Mouse (Mus musculus): ENCODE data around the gene Arhgef1. TPM values are rescaled to one million over a fixed set of nuclear protein-coding genes. Genes with fewer than 3 reads are reported as not detected.

Gene Arhgef1
- 74.4 and 82.0 TPM in 2 replicates for polyA plus RNA-seq (2015; fragmentation: Nextera tagmentation; extraction: Ambion mirVana)

DNA sequence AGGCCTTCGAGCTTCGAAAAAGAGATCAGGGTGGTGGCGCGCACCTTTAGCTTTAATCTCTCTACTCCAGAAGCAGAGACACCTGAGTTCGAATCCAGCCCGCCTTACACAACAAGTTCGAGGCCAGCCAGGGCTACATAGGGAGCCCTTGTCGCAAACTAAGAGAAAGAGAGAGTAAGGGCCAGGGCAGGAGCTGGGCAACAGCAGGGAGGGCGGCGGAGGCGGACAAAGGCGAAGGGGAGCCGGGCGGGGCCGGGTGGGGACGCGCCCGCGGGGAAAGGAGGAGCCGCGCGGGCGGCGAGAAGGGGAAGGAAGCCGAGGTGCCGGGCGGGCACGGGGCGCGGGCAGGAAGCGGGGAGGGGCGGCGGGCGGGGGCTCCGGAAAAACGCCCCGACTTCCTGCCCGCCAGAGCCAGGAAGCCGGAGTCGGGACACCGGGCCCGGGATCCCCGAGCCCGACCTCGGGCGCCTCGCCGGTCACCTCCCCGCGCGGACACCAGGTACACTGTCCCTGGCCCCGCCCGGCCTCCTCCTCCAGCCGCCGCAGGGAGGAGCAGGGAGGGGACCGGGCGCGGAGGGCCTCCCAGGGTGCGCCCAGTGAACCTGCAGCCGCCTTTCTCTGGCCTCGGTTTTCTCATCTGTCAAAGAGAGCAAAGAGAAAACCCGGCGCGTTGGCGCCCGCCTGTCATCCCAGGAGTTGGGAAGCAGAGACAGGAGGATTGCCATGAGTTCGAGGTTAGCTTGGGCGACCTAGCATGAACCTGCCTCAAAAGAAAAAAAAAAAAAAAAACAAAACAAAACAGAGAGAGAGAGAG lies at the start of gene Arhgef1:
Arhgef1 (plus strand) TSS at position 283 of the 814 bp plus-strand sequence.
- Histone ChIP-seq H3K36me3 (no peaks in the 10 kb centered on the region; the same call in 1 of the 2 replicates), H3K27me3 (no peaks in the 10 kb centered on the region), H3K9ac (replicated peaks) (peak within 1 kb of the TSS; percentile 74), H3K4me1 (peaks cover 28% of the 10 kb centered on the region), H3K9me3 (no peaks in the 10 kb centered on the region), H3K4me3 (peak within 1 kb of the TSS; percentile 68), H3K4me2 (replicated peaks) (peak within 1 kb of the TSS; percentile 74), H3K27ac (replicated peaks) (peak within 1 kb of the TSS; percentile 60)
- WGBS = 8% methylated on average over 44 of the region's 68 CpGs
- no peak for ATAC-seq (replicated peaks)

DNA sequence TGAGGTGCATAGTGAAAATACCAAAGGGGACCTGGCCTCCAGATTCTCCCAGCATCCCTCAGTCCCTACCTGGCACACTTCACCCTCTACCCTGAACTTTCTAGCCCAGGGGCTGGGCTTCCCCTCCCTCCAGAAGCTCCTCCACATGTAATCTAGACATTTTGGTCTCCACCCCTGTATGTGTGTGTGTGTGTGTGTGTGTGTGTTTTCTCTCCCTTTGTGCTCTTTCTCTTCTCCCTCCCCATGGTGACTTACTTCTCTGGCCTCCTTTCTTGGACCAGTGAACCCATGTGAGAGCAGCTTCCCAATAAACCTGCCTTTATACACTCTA lies 49.5 kb upstream of the Arhgef1 start:
- Histone ChIP-seq H3K27ac (replicated peaks) (no peak overlapping the region), H3K9me3 (no peaks in the 10 kb centered on the region), H3K27me3 (no peaks in the 10 kb centered on the region), H3K4me3 (no peak overlapping the region), H3K9ac (replicated peaks) (no peak overlapping the region), H3K4me2 (replicated peaks) (no peak overlapping the region), H3K36me3 (no peaks in the 10 kb centered on the region), H3K4me1 (no peaks in the 10 kb centered on the region)
- ATAC-seq (replicated peaks) = no peak

- Histone ChIP-seq H3K4me1 (no peaks in the 10 kb centered on the region), H3K4me3 (no peak overlapping the region), H3K4me2 (replicated peaks) (no peak overlapping the region), H3K9me3 (no peaks in the 10 kb centered on the region), H3K27ac (replicated peaks) (no peak overlapping the region), H3K9ac (replicated peaks) (no peak overlapping the region), H3K27me3 (no peaks in the 10 kb centered on the region), H3K36me3 (no peaks in the 10 kb centered on the region)
- no peak for ATAC-seq (replicated peaks)
- 35% methylated on average over 7 of the region's 7 CpGs for WGBS
These were observed 49.0 kb upstream of the Arhgef1 start for GRCm38 (mm10) chr7:24853695-24854094.

- WGBS = 31% methylated on average over 6 of the region's 6 CpGs
- no peak for ATAC-seq (replicated peaks)
These were observed 46.1 kb upstream of the Arhgef1 start for GRCm38 (mm10) chr7:24856460-24857120.

DNA sequence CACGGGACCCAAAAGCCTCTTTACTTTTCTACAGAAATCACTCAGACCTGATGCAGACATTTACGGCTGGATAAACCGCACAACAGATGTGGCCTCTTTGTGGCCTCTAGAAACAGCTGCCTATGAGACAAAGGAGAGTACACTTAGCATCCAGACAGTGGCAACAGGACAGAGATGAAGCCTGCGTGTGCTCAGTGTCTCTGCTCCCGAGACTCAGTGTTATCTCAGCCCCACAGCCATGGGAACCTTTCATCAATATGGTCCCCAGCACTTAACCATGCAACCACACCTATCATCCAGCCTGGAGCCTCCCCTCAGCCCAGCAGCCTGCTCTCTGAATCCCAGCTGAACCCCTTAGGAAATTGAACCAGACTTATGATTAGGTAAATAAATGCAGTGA lies 43.5 kb upstream of the Arhgef1 start:
- no peak overlapping the region for H3K4me2 ChIP-seq (replicated peaks)
- H3K27ac ChIP-seq (replicated peaks) = no peak overlapping the region
- ATAC-seq (replicated peaks) = no peak
- H3K9ac ChIP-seq (replicated peaks) = no peak overlapping the region
- no peaks in the 10 kb centered on the region for H3K4me1 ChIP-seq
- no peaks in the 10 kb centered on the region for H3K36me3 ChIP-seq
- no peaks in the 10 kb centered on the region for H3K27me3 ChIP-seq
- no peaks in the 10 kb centered on the region for H3K9me3 ChIP-seq
- H3K4me3 ChIP-seq = no peak overlapping the region
- 79% methylated on average over 5 of the region's 5 CpGs for WGBS

More at GRCm38 (mm10) chr7:24856460-24857120, 46.1 kb upstream of the Arhgef1 start:
- no peak overlapping the region for H3K27ac ChIP-seq (replicated peaks)
- H3K9me3 ChIP-seq = no peaks in the 10 kb centered on the region
- H3K4me2 ChIP-seq (replicated peaks) = no peak overlapping the region
- H3K36me3 ChIP-seq = no peaks in the 10 kb centered on the region
- H3K4me3 ChIP-seq = no peak overlapping the region
- no peaks in the 10 kb centered on the region for H3K27me3 ChIP-seq
- H3K9ac ChIP-seq (replicated peaks) = no peak overlapping the region
- H3K4me1 ChIP-seq = no peaks in the 10 kb centered on the region

DNA sequence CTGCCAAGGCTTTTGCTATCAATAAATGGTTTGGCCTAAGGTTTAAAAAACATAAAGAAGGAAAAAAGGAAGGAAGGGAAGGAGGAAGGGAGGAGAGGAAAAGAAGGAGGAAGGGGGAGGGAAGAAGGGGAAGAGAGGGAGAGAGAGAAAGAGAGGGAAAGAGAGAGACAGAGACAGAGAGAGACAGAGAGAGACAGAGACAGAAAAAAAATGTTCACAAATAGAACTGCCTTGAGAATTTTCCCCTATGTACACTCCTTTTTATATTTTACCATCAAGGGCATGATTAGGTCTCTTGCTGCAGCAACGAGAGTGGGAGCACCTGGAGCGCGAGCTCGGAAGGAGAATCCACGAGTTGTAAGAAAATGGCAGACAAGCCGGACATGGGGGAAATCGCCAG lies 40.8 kb upstream of the Arhgef1 start, which contains the start of gene Gm9844:
Gm9844 (plus strand) TSS at position 301 of the 400 bp plus-strand sequence.
- Histone ChIP-seq H3K9me3 (no peaks in the 10 kb centered on the region), H3K4me2 (replicated peaks) (no peak within 1 kb of the TSS), H3K4me1 (no peaks in the 10 kb centered on the region), H3K36me3 (no peaks in the 10 kb centered on the region), H3K9ac (replicated peaks) (no peak within 1 kb of the TSS), H3K27ac (replicated peaks) (no peak within 1 kb of the TSS), H3K4me3 (no peak within 1 kb of the TSS), H3K27me3 (no peaks in the 10 kb centered on the region)
- WGBS = 84% methylated on average over 7 of the region's 7 CpGs
- ATAC-seq (replicated peaks) = no peak

GRCm38 (mm10) chr7:24862853-24863252 lies 39.9 kb upstream of the Arhgef1 start:
- Histone ChIP-seq H3K4me2 (replicated peaks) (no peak overlapping the region), H3K9ac (replicated peaks) (no peak overlapping the region), H3K9me3 (no peaks in the 10 kb centered on the region), H3K4me1 (no peaks in the 10 kb centered on the region), H3K27ac (replicated peaks) (no peak overlapping the region), H3K4me3 (no peak overlapping the region), H3K27me3 (no peaks in the 10 kb centered on the region), H3K36me3 (no peaks in the 10 kb centered on the region)
- no peak for ATAC-seq (replicated peaks)
- WGBS = 84% methylated on average over 4 of the region's 4 CpGs

DNA sequence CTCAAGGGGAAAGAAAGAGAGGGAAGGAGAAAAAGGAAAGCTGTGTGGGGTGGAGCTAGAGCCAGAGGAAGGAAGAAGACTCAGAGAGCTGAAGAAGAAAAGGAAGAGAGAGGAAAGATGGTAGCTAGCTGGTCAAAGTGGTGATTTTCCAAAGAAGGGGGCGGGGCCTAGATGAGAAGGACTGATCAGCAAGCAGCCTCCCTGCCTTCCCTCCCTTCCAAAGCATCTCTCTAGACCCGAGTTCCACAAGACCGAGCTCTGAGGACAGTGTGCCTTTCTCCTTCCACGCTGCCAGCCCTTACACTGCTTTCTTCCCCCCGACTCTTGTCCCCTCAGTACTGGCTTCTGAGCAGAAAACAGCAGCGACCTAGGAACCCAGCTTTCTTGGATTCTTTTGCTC lies 38.6 kb upstream of the Arhgef1 start:
- peaks cover 3% of the 10 kb centered on the region; the same call in 1 of the 2 replicates for H3K4me1 ChIP-seq
- H3K27ac ChIP-seq (replicated peaks) = no peak overlapping the region
- no peaks in the 10 kb centered on the region for H3K9me3 ChIP-seq
- H3K36me3 ChIP-seq = no peaks in the 10 kb centered on the region
- 27% methylated on average over 6 of the region's 6 CpGs for WGBS
- H3K4me3 ChIP-seq = no peak overlapping the region
- ATAC-seq (replicated peaks) = no peak
- no peaks in the 10 kb centered on the region for H3K27me3 ChIP-seq
- no peak overlapping the region for H3K9ac ChIP-seq (replicated peaks)
- H3K4me2 ChIP-seq (replicated peaks) = no peak overlapping the region

- ATAC-seq (replicated peaks) = no peak
- no peak overlapping the region for H3K4me3 ChIP-seq
- peaks cover 8% of the 10 kb centered on the region for H3K4me1 ChIP-seq
- no peak overlapping the region for H3K27ac ChIP-seq (replicated peaks)
- WGBS = 20% methylated on average over 17 of the region's 17 CpGs
- no peak overlapping the region for H3K4me2 ChIP-seq (replicated peaks)
- H3K27me3 ChIP-seq = no peaks in the 10 kb centered on the region
- no peaks in the 10 kb centered on the region for H3K9me3 ChIP-seq
- no peaks in the 10 kb centered on the region for H3K36me3 ChIP-seq
- no peak overlapping the region for H3K9ac ChIP-seq (replicated peaks)
These were observed 33.6 kb upstream of the Arhgef1 start for GRCm38 (mm10) chr7:24869080-24869479.

GRCm38 (mm10) chr7:24869532-24870165 lies 33.1 kb upstream of the Arhgef1 start, which contains the start of the genes Lypd4 and Dmrtc2:
Lypd4 (minus strand) TSS chr7:24869941.
Dmrtc2 (plus strand) TSS chr7:24870057.
- Histone ChIP-seq H3K4me1 (peaks cover 8% of the 10 kb centered on the region), H3K4me2 (replicated peaks) (no peak within 1 kb of the TSS; the same call in 1 of the 2 replicates), H3K36me3 (no peaks in the 10 kb centered on the region), H3K4me3 (no peak within 1 kb of the TSS), H3K9ac (replicated peaks) (no peak within 1 kb of the TSS), H3K27me3 (no peaks in the 10 kb centered on the region), H3K27ac (replicated peaks) (no peak within 1 kb of the TSS), H3K9me3 (no peaks in the 10 kb centered on the region)
- no peak for ATAC-seq (replicated peaks)
- WGBS = 59% methylated on average over 41 of the region's 41 CpGs

DNA sequence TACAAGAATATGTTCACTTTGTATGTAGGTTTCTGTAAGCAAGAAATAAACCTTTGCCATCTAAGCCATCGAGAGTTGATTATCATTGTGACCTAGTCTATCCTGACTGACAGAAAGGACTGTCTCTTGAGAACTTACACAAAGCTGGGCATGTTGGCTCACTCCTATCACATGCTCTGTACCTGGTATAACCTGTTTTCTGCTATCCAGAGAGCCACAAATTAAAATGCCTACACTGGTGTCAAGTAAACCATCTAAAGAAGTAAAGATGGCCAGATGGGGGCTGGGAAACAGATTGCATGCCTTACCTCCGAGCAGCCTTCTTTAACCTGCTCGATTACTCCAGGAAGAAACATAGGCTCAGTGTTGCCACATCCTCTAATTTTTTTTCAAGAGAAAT lies 25.1 kb upstream of the Arhgef1 start:
- no peak overlapping the region for H3K4me3 ChIP-seq
- no peaks in the 10 kb centered on the region for H3K4me1 ChIP-seq
- no peak overlapping the region for H3K4me2 ChIP-seq (replicated peaks)
- no peak overlapping the region for H3K27ac ChIP-seq (replicated peaks)
- no peaks in the 10 kb centered on the region for H3K36me3 ChIP-seq
- no peaks in the 10 kb centered on the region for H3K27me3 ChIP-seq
- ATAC-seq (replicated peaks) = no peak
- no peaks in the 10 kb centered on the region for H3K9me3 ChIP-seq
- H3K9ac ChIP-seq (replicated peaks) = no peak overlapping the region
- WGBS = 82% methylated on average over 3 of the region's 3 CpGs

DNA sequence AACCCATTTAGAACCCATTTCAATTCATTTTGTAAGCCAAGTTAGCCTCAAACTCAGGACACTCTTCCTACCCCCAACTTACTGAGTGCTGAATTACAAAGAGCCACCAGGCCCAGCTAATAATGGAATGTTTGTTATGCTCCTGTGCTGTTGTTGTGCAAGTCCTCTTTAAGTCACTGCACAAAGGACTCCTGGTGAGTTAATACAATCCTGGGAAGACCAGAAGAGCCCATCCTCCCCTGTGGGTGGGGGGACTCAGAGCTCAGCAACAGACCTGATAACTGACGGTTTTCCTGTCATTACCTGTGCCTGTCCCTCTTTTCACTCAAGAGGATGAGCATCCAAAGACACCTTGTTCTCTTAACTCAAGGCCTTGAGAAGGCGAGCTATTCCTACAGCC lies 23.1 kb upstream of the Arhgef1 start:
- no peaks in the 10 kb centered on the region for H3K9me3 ChIP-seq
- ATAC-seq (replicated peaks) = no peak
- H3K4me1 ChIP-seq = no peaks in the 10 kb centered on the region
- H3K27me3 ChIP-seq = no peaks in the 10 kb centered on the region
- no peak overlapping the region for H3K4me3 ChIP-seq
- H3K27ac ChIP-seq (replicated peaks) = no peak overlapping the region
- H3K4me2 ChIP-seq (replicated peaks) = no peak overlapping the region
- H3K36me3 ChIP-seq = no peaks in the 10 kb centered on the region
- 23% methylated on average over 2 of the region's 2 CpGs for WGBS
- H3K9ac ChIP-seq (replicated peaks) = no peak overlapping the region

All from forebrain, embryonic 15.5 days (tissue).